Mouse (Mus musculus): ENCODE results near the gene Nelfb.

GRCm38 (mm10) chr2:25151280-25151956, 59.9 kb downstream of the Nelfb start:
- TF ChIP-seq CTCF (IDR thresholded peaks at IDR 0.05; ENCODE audit: extremely low read depth, insufficient read length, insufficient replicate concordance, low read depth, low read length) (no peak), POLR2A (IDR thresholded peaks at IDR 0.05; ENCODE audit: low read depth, low read length) (no peak)
